Mouse (Mus musculus) thymus, adult 2 months (tissue): ENCODE data around the gene Atic. TPM values are rescaled to one million over a fixed set of nuclear protein-coding genes. Genes with fewer than 3 reads are reported as not detected.

Experiments
- DNase-seq: peaks from one replicate; pipeline ENCODE4 v3.0.0; 2021
- H3K27ac ChIP-seq: fragments of 200-500 bp; 2 replicates; pipeline ENCODE4 v1.5.1; 2012; ENCODE audit warnings: low read length, control low read depth; ENCODE audit not compliant: control insufficient read depth, insufficient read depth
- H3K27me3 ChIP-seq: fragments of 200-500 bp; 2 replicates; pipeline ENCODE4 v1.6.1; 2012; ENCODE audit warnings: mild to moderate bottlenecking, low read length, moderate library complexity, mixed read lengths; ENCODE audit not compliant: control insufficient read depth, insufficient read depth
- H3K36me3 ChIP-seq: fragments of 200-500 bp; 2 replicates; pipeline ENCODE4 v1.6.1; 2012; ENCODE audit warnings: mild to moderate bottlenecking, low read length, moderate library complexity; ENCODE audit not compliant: control insufficient read depth, insufficient read depth
- H3K4me1 ChIP-seq: fragments of 200-500 bp; replicated peaks from 2 replicates; pipeline ENCODE4 v1.6.1; 2012; ENCODE audit warnings: low read length; ENCODE audit not compliant: control insufficient read depth, insufficient read depth
- H3K4me3 ChIP-seq: fragments of 200-500 bp; 2 replicates; pipeline ENCODE4 v1.5.1; 2012; ENCODE audit warnings: mild to moderate bottlenecking, low read length, control low read depth, moderate library complexity; ENCODE audit not compliant: control insufficient read depth, insufficient read depth
- CTCF ChIP-seq: fragments of 200-500 bp; IDR thresholded peaks from 2 replicates; pipeline ENCODE4 v1.5.1; 2012; ENCODE audit warnings: mild to moderate bottlenecking, control low read depth, low read length, moderate library complexity, borderline replicate concordance; ENCODE audit not compliant: control insufficient read depth, poor library complexity, insufficient read depth; ENCODE audit errors: extremely low read depth
- POLR2A ChIP-seq: fragments of 200-500 bp; IDR thresholded peaks from 2 replicates; pipeline ENCODE4 v1.6.1; 2012; ENCODE audit warnings: mild to moderate bottlenecking, low read length, control low read depth, moderate library complexity; ENCODE audit not compliant: control insufficient read depth, poor library complexity, insufficient read depth; ENCODE audit errors: extremely low read depth
- WGBS: fragments of 180-500 bp; shearing (Covaris S2); methylation state at CpG from one replicate; pipeline ENCODE4 v1.1.7; 2018; 5-methylcytosine and 5-hydroxymethylcytosine counted together
- polyA plus RNA-seq: library from polyadenylated mRNA; depleted of rRNA; stranded (reverse); fragments of >200 nt; gene quantifications from 2 replicates; pipeline ENCODE4 v1.2.3, GENCODE M21; 2012

Gene Atic
- polyA plus RNA-seq, 1 experiment: 46.0 TPM

- no peaks in the 10 kb centered on the region for H3K36me3 ChIP-seq
- WGBS: 97% methylated on average over 11 of the region's 11 CpGs
- TF ChIP-seq CTCF (no peak), POLR2A (no peak)
- H3K4me1 ChIP-seq: no peaks in the 10 kb centered on the region
- no peak for DNase-seq
- no peaks in the 10 kb centered on the region for H3K27me3 ChIP-seq
- no peak overlapping the region for H3K4me3 ChIP-seq
- no peak overlapping the region for H3K27ac ChIP-seq
Measured at GRCm38 (mm10) chr1:71590038-71590437, 33.1 kb downstream of the Atic start.

- 94% methylated on average over 9 of the region's 9 CpGs for WGBS
- Histone ChIP-seq H3K27ac (no peak overlapping the region), H3K4me1 (no peaks in the 10 kb centered on the region), H3K4me3 (no peak overlapping the region), H3K36me3 (no peaks in the 10 kb centered on the region), H3K27me3 (no peaks in the 10 kb centered on the region)
- TF ChIP-seq CTCF (no peak), POLR2A (no peak)
- no peak for DNase-seq
Measured at GRCm38 (mm10) chr1:71593184-71593583, 36.2 kb downstream of the Atic start.

GRCm38 (mm10) chr1:71594268-71594667 lies 37.3 kb downstream of the Atic start:
- Histone ChIP-seq H3K4me1 (no peaks in the 10 kb centered on the region), H3K27me3 (no peaks in the 10 kb centered on the region), H3K36me3 (no peaks in the 10 kb centered on the region), H3K4me3 (no peak overlapping the region), H3K27ac (no peak overlapping the region)
- no peak for DNase-seq
- TF ChIP-seq CTCF: no peak
- no peak for TF ChIP-seq POLR2A
- 33% methylated on average over 2 of the region's 2 CpGs for WGBS

GRCm38 (mm10) chr1:71595365-71595764 lies 38.4 kb downstream of the Atic start:
- Histone ChIP-seq H3K27me3 (no peaks in the 10 kb centered on the region), H3K4me3 (no peak overlapping the region), H3K4me1 (no peaks in the 10 kb centered on the region), H3K27ac (no peak overlapping the region), H3K36me3 (no peaks in the 10 kb centered on the region)
- WGBS: 93% methylated on average over 4 of the region's 4 CpGs
- DNase-seq: no peak
- TF ChIP-seq CTCF: no peak
- no peak for TF ChIP-seq POLR2A

GRCm38 (mm10) chr1:71605751-71606150 lies 48.8 kb downstream of the Atic start:
- 91% methylated on average over 2 of the region's 2 CpGs for WGBS
- no peak overlapping the region for H3K4me3 ChIP-seq

GRCm38 (mm10) chr1:71606600-71607325 lies 49.8 kb downstream of the Atic start:
- no peak for TF ChIP-seq CTCF
- TF ChIP-seq POLR2A: no peak
- no peaks in the 10 kb centered on the region for H3K36me3 ChIP-seq
- DNase-seq: no peak

More at GRCm38 (mm10) chr1:71605751-71606150, 48.8 kb downstream of the Atic start:
- no peak overlapping the region for H3K27ac ChIP-seq
- no peak for DNase-seq
- H3K27me3 ChIP-seq: no peaks in the 10 kb centered on the region
- TF ChIP-seq POLR2A (no peak), CTCF (no peak)
- no peaks in the 10 kb centered on the region for H3K4me1 ChIP-seq
- H3K36me3 ChIP-seq: no peaks in the 10 kb centered on the region

More at GRCm38 (mm10) chr1:71606600-71607325, 49.8 kb downstream of the Atic start:
- Histone ChIP-seq H3K4me3 (no peak overlapping the region), H3K27me3 (no peaks in the 10 kb centered on the region), H3K4me1 (no peaks in the 10 kb centered on the region), H3K27ac (no peak overlapping the region)
- WGBS: 92% methylated on average over 8 of the region's 8 CpGs
